Mouse (Mus musculus) embryo, embryonic 10 days (tissue): Measurements from ENCODE around the gene Vps16.
A peak's percentile ranks its signal among the peaks of the same experiment; 100 is the strongest.

Source experiments
- DNase-seq: peaks from one replicate; pipeline ENCODE4 v3.0.0-alpha.2; 2015; ENCODE audit warnings: low spot score

The Vps16 gene

DNA sequence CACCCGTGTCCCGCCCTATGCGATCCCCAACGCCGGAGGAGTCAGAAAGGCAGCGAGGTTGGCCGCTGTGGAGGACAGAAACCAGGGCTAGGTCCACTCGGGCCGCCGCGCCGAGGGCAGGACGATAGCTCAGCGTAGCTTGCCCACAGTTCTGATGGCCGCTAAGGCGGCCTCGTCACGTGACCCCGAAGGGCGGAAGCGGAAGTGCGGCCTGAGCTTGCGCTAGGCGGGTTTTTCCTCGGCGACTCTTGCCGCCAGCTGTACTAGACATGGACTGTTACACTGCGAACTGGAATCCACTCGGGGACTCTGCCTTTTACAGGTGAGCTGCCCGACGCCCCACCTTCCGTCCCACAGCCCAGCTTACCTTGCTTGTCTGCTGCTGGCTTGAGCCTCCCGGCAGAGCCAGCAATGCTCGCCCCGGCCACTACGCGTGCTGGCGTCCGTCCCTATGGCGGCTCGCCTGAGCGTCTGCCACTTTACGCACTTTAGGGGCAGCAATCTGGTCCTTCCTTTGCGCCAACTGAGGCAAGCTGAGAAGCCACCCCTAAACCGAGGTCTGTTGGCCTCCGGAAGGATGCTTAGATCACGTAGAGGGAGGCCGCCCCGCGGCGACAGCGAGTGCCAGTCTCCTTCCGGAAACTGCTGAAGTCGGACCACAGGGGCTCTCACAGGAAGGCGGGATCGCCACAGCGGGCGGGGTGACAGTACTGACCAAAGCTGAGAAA, at the start of gene Vps16, which contains the start of gene Pced1a:
Gene Vps16 (plus strand): TSS at position 214 of the 728 bp plus-strand sequence.
Gene Pced1a (minus strand): TSS at position 576 of the 728 bp plus-strand sequence.
- peak; percentile 96 for DNase-seq

DNA sequence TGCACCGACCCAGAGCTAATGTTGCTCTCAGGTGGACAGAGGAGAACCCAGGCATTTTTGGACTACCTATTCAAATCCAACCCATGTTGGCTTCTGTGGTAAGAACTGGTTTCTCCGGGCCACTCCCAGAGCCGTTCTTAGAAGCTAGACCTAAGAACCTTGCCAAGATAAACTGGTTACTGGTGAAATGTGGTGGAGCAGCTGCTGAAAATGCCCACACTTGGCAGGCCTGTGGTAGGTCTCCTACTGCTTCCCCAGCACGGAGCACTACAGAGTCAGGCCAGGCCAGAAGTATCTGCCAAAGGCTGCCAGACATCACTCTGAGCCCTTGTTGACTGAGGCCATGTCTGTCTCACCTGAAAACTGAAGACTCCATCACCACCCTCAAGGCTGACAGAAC, 49.2 kb upstream of the Vps16 start:
- no peak for DNase-seq

DNA sequence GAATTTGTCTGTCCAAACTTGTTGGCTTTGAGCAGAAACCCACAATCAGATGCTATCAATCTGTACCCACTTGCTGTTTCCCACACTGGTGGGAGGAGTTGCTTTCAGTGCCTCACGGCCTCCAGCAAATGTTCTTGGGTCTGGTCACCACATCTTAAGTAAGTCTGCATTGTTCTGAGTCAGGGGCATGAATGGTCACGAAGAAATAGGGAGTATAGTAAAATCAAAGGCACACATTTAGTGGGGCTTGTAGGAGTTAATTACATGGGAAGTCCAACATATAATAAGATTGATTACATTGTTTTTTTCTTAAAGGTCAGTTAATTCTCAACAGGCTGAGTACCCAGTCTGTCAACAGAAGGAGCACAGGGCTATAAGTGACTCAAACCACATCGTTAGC, 40.9 kb upstream of the Vps16 start:
- DNase-seq: no peak

DNA sequence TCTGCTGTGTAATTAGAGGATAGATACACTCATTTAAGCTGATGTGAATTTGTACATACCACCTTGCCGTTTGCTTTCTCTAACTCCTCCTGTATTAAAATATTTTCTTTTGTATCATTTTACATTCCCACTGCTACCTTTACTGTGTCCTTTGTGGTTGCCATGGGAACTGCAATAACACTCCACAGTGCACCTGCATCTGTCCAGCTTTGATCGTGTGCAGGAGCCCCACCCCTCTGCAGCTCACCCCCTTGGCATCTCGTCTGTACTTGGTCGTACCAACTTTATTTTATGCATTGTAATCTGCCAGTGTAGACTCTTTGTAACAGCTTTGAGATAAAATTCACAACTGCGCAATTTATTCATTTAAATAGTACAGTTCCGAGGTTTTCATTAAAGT, 40.2 kb upstream of the Vps16 start:
- DNase-seq: no peak

DNA sequence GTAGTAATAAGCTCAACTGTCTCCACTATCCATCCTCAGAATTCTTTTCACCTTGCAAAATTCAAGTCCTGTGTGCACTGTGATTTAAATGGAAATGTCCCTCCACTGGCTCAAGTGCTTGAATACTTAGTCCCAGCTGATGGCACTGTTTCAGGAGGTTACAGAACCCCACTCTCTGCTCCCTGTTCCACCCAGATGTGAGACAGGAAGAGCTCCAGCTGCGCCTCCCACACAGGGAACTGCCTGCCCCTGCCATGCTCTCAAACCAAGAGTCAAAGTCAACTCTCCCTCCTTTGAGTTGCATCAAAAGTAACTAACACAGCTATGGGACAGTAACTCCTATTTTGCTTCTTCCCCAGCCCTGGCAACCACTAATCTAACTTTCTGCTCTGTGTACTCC, 37.9 kb upstream of the Vps16 start:
- DNase-seq: no peak

DNA sequence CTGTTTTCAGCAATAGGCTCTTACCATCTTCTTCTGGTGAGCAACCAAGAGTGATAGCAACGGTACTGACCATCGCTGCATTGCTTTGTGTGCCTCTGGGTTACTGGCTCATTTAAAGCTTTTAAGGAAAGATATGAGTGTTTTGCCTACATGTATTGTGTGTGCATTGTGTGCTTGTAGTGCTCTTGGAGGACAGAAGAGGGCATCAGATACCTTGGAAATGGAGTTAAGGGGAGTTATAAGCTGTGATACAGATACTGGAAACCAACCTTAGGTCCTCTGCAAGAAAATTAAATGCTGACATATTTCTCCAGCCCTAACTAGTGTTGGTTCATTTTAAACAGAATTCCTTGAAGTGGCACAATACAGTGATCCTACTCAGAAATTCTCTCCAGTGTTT, 35.3 kb upstream of the Vps16 start:
- peak; percentile 40 for DNase-seq

DNA sequence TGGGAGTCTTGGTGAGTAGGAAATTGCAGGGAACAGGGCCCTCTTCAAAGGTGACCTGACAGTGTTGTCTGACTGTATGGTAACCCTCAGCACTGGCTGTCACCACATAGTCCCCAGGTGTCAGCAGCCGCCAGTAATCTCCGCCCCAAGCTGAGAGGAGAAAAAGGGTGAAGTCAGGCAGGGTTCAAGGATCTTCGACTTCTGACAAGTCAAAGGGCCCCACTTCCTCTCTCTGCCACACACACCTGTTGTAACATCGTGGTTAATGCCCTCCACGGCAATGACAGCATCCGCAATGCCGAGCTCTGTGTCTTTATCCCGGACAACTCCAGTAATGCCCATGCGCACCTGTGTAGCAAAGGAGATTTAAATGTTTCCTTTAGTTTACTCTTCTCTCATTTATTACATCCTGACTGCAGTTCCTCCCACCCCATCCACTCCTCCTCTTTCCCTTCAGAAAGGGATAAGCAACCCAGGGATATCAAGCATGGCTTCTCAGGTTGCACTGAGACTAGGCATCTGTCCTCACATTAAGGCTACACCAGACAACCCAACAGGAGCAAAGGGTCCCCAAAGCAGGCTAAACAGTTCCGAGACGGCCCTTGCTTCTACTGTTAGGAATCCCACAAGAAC, 33.0 kb upstream of the Vps16 start:
- no peak for DNase-seq

DNA sequence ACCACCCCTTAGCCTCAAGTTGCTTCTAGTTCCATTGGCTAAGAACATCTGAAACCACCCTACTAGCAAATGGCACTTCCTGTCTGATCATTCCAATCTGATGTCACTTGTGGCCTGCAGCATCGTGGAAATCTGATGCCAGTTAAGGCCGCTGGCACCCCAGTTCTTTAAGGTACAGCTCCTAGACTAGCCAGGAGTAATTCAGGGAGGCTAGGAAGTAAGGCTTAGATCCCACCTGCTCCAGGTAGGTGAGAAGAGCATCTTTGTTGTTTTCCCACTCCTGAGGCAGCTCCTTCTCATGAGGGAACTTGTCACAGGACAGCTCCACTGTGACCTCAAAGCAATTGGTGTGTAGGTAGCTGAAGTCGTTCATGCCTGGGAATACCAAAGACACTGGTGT, 31.3 kb upstream of the Vps16 start:
- DNase-seq: no peak

DNA sequence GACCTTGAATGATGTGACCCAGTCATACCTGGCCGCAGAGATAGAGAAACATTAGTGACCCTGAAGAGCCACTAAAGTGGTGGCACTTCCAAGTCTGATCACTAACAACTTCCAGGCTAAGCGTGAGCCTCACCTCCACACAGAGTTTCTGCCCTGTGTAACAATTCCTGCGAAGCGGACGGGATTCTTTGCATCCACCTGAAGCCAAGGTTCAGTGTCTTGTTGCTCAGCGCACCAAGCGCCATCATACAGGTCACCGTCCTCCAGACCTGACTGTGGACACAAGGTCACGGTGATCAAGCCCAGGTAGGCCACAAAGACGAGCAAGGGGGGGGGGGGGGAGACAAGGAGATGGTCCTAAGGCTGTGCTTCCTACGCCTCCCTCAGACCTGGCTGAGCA, 28.4 kb upstream of the Vps16 start:
- DNase-seq: no peak

DNA sequence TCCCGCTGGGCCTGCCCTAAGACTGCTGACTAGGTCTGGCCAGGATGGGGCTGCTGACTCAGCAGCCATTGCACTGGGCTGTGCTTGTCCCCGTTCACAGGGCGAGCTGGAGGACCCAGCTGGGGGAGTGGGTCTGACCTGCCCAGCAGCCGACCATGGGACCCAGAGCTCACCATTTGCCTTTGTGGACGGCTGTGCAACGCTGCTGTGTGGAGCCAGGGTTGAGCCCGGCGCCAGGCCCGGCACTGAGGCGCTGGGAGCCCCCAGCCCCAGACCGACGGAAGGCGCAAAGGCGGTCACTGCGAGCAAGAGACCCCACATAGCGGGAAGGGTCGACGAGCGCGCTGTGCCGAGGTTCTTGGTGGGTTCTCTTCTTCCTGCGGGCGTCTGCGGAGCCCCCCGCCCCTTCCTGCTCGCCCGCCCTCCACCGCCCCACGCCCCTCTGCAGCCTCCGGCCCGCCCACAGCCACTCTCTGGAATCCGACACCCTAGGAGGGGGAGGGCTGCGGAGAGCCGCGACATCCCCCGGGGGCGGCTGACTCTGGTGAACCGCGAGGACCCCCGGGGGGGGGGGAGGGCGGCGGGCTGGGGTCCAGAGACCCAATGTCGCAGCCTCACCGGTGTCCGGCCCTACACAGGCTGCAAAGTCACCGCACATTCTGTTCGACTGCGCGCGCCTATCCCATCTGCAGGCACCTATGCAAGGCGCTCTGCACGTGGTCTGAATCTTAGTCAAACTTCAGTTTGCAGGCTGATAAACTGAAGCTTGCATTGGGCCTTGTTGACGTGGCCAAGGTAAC, 26.8 kb upstream of the Vps16 start, which contains the start of gene Cpxm1:
Gene Cpxm1 (minus strand): TSS at position 389 of the 800 bp plus-strand sequence.
- peak; percentile 80 for DNase-seq

DNA sequence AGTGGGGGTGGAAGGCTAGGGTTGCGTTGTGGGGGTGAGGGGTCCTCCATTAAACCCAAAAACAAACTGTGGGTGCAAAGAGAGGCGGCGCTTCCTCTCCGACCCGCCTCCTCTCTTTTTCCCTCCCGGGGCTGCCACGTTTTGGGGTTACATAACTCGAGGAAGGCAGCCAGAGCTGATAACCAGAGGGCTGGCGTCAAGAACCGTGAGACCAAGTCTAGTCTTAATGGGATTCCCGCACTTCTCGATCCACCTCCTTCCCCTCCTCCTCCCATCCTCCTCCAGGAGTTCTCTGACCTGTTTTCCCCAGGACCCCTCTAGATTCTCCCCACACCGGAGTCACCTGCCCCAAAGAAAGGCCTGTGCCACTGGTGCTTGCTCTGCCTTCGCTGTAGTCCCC, 26.0 kb upstream of the Vps16 start:
- DNase-seq: peak; percentile 38

DNA sequence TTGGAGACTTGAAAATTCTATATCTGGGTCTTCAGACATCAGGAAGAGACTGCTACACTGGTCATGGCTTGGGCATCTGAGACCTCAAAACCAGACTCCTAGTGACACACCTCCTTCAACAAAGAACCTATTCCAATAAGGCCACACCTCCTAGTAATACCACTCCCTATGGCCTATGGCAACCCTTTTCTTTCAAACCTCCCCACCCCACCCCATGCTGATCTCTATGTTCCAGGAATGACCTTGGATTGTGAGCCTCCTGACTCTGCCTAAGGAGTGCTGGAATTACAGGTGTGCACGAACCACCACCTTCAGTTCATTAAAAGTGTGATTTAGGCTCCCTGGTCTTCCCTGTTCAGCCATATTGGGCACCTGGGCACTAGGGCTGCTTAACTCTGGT, 24.1 kb upstream of the Vps16 start:
- no peak for DNase-seq

DNA sequence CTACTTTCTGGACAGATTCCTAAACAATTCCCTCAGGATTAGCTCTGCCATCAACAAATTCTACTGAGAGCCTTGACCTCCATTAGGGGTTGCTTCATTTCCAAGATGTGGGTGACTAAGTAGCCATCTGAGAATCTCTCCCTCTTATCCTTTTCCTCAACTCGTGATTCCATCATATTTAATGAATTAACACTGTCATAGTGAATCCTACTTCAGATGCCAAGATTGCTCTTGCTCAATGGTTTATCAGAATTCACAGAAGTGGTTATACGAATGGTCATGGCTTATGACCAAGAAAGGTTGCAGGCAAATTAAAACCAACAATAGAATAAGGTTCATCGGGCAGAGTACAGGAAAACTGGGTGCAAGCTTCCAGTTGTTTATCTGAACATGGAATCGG, 22.2 kb upstream of the Vps16 start:
- DNase-seq: no peak

DNA sequence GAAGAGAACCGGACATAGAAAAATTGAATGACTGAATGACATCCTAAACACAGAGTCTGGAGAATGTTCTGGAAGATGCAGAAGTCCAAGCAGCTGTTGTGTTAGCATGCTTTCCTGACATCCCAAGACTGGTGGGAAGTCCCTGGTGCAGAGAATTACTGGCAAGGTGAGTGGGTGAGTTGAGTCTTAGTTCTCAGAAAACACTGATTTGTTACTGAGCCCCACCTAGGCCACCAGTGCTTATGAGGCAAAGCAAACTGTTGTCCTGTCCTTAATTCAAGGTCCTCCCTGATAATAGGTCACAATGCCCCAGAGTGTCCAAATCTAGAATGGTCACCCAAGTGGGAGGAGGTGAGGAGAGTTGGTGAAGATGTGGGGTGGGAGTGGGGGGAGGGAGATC, 19.2 kb upstream of the Vps16 start, which contains the start of the genes Gm28372 and 1700020A23Rik:
Gene Gm28372 (plus strand): TSS at position 301 of the 400 bp plus-strand sequence.
Gene 1700020A23Rik (plus strand): TSS at position 321 of the 400 bp plus-strand sequence.
- DNase-seq: no peak

DNA sequence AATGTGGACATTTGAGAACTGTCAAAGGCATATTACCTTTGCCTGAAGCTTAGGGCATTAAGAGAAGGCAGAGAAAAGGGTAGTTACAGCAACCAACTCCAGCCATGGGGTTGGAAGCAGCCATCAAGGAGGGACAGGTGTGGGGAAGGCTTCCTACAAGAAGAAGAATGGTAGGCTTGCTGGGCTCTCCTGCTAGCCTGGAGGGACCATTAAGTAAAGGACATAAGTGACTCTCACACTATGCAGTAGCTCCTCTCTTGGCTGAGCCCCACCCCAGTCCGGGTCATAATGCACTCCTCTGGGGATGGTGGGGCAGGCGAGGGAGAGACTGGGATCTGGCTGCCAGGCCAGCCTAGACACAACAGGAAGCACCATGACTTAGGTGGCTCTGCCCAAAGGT, 18.0 kb upstream of the Vps16 start, which contains the start of gene Tmem239:
Gene Tmem239 (plus strand): TSS at position 301 of the 400 bp plus-strand sequence.
- no peak for DNase-seq

DNA sequence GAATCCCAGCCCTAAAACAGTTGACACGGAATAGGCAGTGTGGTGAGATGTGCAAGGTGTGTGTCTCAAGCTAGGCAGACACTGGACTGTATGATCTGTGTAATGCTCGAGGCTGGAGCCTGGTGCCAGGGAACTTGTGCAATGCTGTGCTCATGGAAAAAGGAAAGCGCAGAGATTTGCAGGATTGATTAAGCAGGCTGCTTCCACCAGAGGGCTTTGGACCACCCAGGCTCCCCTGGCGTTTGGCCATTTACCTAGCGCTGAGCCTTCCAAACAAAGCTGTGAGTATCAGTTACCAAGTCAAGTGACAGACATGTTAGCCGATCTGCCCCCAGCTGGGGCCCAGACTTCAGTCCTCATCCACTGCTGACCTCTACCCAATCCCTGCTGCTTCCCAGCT, 15.9 kb upstream of the Vps16 start:
- DNase-seq: peak; percentile 69

DNA sequence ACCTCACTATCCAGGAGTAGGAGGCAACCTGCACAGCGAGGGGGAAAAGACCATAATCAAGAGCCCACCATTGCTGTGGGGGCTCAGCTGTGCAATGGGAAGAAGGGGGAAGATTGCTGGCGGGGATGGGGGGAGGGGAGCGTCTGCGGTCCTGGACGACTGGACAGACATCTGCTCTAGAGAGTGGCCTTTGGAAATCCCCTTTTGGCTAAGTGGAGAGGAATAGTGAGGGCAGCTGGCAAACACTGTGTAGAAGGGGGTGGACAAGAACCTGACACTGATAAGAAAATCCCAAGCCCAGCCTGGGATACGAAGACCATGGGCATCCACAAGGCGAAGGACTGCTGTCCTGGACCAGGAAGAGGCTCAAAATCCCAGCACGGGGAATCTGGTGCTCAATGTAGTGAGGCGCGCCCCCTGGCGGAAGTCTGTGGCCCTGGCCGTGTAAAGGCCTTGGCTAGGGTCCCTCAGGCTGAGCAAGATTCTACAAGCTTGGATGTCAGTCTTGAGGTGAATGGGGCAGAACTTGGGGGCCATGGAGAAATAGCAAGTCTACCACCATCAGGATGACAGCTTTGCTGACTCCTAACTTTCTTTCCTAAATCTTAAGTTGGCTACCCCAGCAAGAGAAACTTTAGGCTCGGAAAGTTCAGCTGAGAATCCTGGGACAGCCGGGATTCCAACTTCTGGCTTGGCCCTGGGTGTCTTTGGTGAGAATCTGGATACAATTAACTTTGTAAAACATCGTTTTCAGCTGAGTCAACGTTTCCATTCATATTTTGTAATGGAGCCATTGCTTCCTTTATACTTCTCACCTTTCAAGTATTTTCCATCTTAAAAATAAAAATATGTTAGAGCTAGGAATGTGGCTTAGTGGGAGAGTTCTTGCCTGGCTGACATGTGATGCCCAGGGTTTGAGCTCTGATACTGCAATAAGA, 12.3 kb upstream of the Vps16 start:
- DNase-seq: peak; percentile 92

DNA sequence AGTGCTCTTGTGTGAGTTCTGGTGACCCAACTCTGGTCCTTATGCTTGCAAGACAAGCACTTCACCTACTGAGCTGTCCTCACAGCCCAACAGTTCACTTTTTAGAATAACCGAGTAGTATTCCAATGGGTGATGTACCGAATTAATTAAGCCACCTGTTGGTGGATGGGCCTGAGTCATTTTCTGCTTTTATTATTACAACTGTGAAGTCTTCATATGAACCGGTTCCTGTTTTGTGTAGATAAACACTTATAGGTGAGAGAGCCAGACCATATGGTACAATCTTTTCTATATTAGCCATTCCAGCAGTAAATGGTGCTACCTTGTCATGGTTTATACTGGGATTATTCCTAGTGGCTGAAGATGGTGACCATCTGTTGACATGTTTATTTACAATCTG, 11.4 kb upstream of the Vps16 start:
- no peak for DNase-seq

DNA sequence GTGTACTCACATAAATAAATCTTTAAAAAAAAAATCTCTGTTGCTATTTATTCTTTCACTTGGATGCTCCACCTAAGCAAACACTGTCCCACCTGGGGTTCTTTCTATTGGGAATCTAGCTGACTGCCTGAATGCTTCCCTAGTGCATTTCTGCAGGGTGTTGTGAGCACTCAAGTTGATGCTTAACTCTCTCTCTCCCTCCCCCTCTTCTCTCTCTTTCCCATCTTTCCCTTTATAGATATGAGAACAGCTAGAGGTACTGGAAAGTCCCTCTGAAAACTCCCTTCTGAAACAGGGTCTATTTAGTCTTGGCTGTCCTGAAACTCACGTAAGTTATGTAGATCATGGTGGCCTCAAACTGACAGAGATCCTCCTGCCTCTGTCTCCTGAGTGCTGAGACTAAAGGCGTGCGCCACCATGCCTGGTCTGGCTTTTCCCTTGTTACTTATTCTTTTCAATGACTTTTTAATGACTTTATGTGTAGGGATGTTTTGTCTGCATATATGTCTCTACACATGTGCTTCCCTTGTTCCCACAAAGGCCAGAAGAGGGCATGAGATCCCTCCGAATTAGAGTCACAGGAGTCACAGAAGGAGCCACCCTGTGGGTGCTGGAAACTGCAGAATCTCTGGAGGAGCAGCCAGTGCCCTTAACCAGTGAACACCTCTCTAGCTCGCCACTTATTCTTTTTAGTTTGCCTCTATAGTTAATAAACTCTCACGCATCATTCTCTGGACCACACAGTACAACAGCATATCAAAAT, 9.9 kb upstream of the Vps16 start:
- DNase-seq: no peak

DNA sequence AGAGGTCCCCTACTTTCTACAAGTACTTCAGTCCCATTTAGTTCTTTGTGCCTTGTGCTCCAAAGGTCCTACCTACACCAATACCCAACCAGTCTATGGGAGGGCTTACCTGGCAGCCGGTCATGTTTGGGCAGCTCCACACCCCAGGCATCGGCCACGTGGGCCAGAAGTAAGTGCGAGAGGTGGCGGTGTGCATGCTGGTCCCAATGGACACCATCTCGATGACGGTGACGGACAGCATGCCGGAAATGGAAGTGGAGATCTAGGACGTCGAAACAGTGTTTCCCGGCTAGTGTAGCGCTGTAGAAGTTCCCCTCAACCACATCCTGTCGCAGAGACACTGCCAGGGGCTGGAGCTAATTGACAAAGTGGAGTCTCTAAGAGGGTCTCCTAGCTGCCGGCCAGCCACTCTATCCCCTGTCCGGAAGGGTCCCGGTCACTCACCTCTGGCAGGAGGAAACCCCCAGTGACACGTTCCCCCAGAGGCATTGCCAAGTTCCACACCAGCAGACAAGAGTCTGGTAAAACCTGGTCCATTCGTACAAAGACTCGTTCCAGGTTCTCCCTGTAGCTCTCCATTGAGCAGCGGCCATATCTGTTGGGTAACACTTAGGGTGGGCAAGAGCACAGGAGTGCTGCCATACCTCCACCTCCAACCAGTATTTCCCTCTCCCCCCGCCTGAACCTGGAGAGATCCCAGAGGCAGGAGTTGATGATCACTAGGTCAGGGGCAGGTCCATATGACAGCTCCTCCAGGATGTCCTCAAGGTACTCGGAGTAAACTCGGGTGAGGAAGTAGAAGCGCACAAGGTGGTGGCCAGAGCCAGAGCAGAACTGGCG, 2.1 kb upstream of the Vps16 start:
- DNase-seq: no peak
